Mouse (Mus musculus) heart, adult 2 months (tissue): Measurements from ENCODE around the gene 4930404N11Rik.

ENCODE experiments used
- CTCF ChIP-seq: fragments of 200-600 bp; IDR thresholded peaks from 2 replicates; pipeline ENCODE4 v1.8.1; 2022; ENCODE audit warnings: antibody characterized with exemption, mild to moderate bottlenecking, moderate library complexity
- EP300 ChIP-seq: fragments of 200-500 bp; IDR thresholded peaks from 2 replicates; pipeline ENCODE4 v1.6.1; 2011; ENCODE audit warnings: low read depth, low read length, control low read depth; ENCODE audit not compliant: insufficient read depth
- POLR2A ChIP-seq: fragments of 200-500 bp; IDR thresholded peaks from 2 replicates; pipeline ENCODE4 v1.6.1; 2011; ENCODE audit warnings: mild to moderate bottlenecking, low read depth, low read length, control low read depth; ENCODE audit not compliant: insufficient read depth

- no peak for TF ChIP-seq POLR2A
- no peak for TF ChIP-seq CTCF
- no peak for TF ChIP-seq EP300
Measured at GRCm38 (mm10) chr10:81415146-81415545, 49.5 kb upstream of the 4930404N11Rik start.
